Mouse (Mus musculus): ENCODE data around the gene Mbd3l2. TPM values are rescaled to one million over a fixed set of nuclear protein-coding genes. Genes with fewer than 3 reads are reported as not detected.

Gene Mbd3l2
- polyA plus RNA-seq, 1 experiment from 2014 or later: not detected

GRCm38 (mm10) chr9:18468005-18468404 is 37.6 kb downstream of the Mbd3l2 start:
- Histone ChIP-seq H3K27ac (ENCODE audit: low read depth) (no peak overlapping the region), H3K4me1 (replicated peaks; ENCODE audit: control insufficient read depth, insufficient read depth, low read length) (no peaks in the 10 kb centered on the region), H3K4me3 (ENCODE audit: low read depth, low read length) (no peak overlapping the region), H3K27me3 (replicated peaks; ENCODE audit: control insufficient read depth, insufficient read depth, low read length) (no peaks in the 10 kb centered on the region), H3K4me2 (ENCODE audit: low read length) (no peak overlapping the region), H3K9me3 (ENCODE audit: control insufficient read depth, low read length) (peaks cover 5% of the 10 kb centered on the region; the same call in 1 of the 2 replicates), H3K9ac (ENCODE audit: low read length) (no peak overlapping the region), H3K36me3 (ENCODE audit: control insufficient read depth, insufficient read depth, low read length) (peaks cover 20% of the 10 kb centered on the region)
- WGBS: 93% methylated on average over 3 of the region's 3 CpGs
- ATAC-seq (replicated peaks; ENCODE audit: low FRiP score, low TSS enrichment, low read depth) (no peak), DNase-seq (ENCODE audit: low spot score) (no peak)

GRCm38 (mm10) chr9:18473324-18474128 is 43.1 kb downstream of the Mbd3l2 start:
- WGBS: 4% methylated on average over 39 of the region's 39 CpGs
- peak; percentile 89 for DNase-seq (ENCODE audit: low spot score)
- no peaks in the 10 kb centered on the region for H3K4me1 ChIP-seq (replicated peaks; ENCODE audit: control insufficient read depth, insufficient read depth, low read length)
- H3K4me2 ChIP-seq (ENCODE audit: low read length): peak overlapping the region; percentile 76
- H3K27ac ChIP-seq (ENCODE audit: low read depth): peak overlapping the region; percentile 85
- no peaks in the 10 kb centered on the region for H3K9me3 ChIP-seq (ENCODE audit: control insufficient read depth, low read length)
- no peaks in the 10 kb centered on the region for H3K27me3 ChIP-seq (replicated peaks; ENCODE audit: control insufficient read depth, insufficient read depth, low read length)
- peak overlapping the region; percentile 65 for H3K4me3 ChIP-seq (ENCODE audit: low read depth, low read length)
- peak; percentile 98 for ATAC-seq (replicated peaks; ENCODE audit: low FRiP score, low TSS enrichment, low read depth)
- peak overlapping the region; percentile 49 for H3K9ac ChIP-seq (ENCODE audit: low read length)
- no peaks in the 10 kb centered on the region for H3K36me3 ChIP-seq (ENCODE audit: control insufficient read depth, insufficient read depth, low read length)

- no peak within 1 kb of the TSS for H3K27ac ChIP-seq (ENCODE audit: low read depth)
- DNase-seq (ENCODE audit: low spot score): no peak
- no peaks in the 10 kb centered on the region for H3K36me3 ChIP-seq (ENCODE audit: control insufficient read depth, insufficient read depth, low read length)
- H3K4me2 ChIP-seq (ENCODE audit: low read length): no peak within 1 kb of the TSS
- no peaks in the 10 kb centered on the region for H3K9me3 ChIP-seq (ENCODE audit: control insufficient read depth, low read length)
- H3K4me3 ChIP-seq (ENCODE audit: low read depth, low read length): no peak within 1 kb of the TSS
- H3K9ac ChIP-seq (ENCODE audit: low read length): no peak within 1 kb of the TSS
- 76% methylated on average over 3 of the region's 3 CpGs for WGBS
- ATAC-seq (replicated peaks; ENCODE audit: low FRiP score, low TSS enrichment, low read depth): no peak
- H3K27me3 ChIP-seq (replicated peaks; ENCODE audit: control insufficient read depth, insufficient read depth, low read length): no peaks in the 10 kb centered on the region
- no peaks in the 10 kb centered on the region for H3K4me1 ChIP-seq (replicated peaks; ENCODE audit: control insufficient read depth, insufficient read depth, low read length)
These were observed 47.7 kb downstream of the Mbd3l2 start, which contains the start of the genes Zfp558 and Mbd3l1 for GRCm38 (mm10) chr9:18478168-18478567. Gene Zfp558 (minus strand): TSS chr9:18478268. Gene Mbd3l1 (plus strand): TSS chr9:18478359.

Small RNAs within 50 kb of the gene (microRNA-seq; reads per million reads assigned to microRNA genes)
- gene Gm22854: not detected

Other genes starting within 250 kb of the Mbd3l2 start
- gene Chordc1, start 138.5 kb upstream of the Mbd3l2 start, polyA plus RNA-seq (2014; fragmentation: Nextera tagmentation; extraction: Ambion mirVana): 89.2 and 101 TPM in 2 replicates
- 4.3 TPM in 2 replicates for gene Naalad2, start 27.7 kb upstream of the Mbd3l2 start, polyA plus RNA-seq (2014; fragmentation: Nextera tagmentation; extraction: Ambion mirVana)
- not detected in 2 replicates for gene Ubtfl1, start 26.2 kb upstream of the Mbd3l2 start, polyA plus RNA-seq (2014; fragmentation: Nextera tagmentation; extraction: Ambion mirVana)
- gene Zfp558, start 47.6 kb downstream of the Mbd3l2 start, polyA plus RNA-seq (2014; fragmentation: Nextera tagmentation; extraction: Ambion mirVana): 4.7 and 6.7 TPM in 2 replicates
- not detected in 2 replicates for gene Mbd3l1, start 47.7 kb downstream of the Mbd3l2 start, polyA plus RNA-seq (2014; fragmentation: Nextera tagmentation; extraction: Ambion mirVana)
- 7.3 and 9.1 TPM in 2 replicates for gene Muc16, start 243.9 kb downstream of the Mbd3l2 start, polyA plus RNA-seq (2014; fragmentation: Nextera tagmentation; extraction: Ambion mirVana)